In genomic region chr2:177575141-177575540, GRCm38 (mm10) we compare ENCODE assay signal across 9 mouse cellular contexts. TPM values are rescaled to one million over a fixed set of nuclear protein-coding genes. Genes with fewer than 3 reads are reported as not detected.
"Had no signal": no experiment of that assay in that cellular context is flagged by ENCODE, and none has a peak within 500 bp of the region (broad histone marks: within the 10 kb centered on the region; RNA-seq: fewer than 3 reads in every experiment).

No protein-coding gene starts in this region.

RNA-seq across cellular contexts. Expression of gene Gm14406, which starts 2.9 kb away (rescaled TPM):
- total RNA-seq: heart, postnatal 10 days; heart, postnatal 4 days; hematopoietic stem cell, adult 5-6 weeks; hindbrain, postnatal 0 days; layer of hippocampus, adult 2 months; layer of hippocampus, postnatal 10 days; layer of hippocampus, postnatal 14 days; layer of hippocampus, postnatal 25 days; left cerebral cortex, adult 18-20 months had no signal
